Mouse (Mus musculus) heart, postnatal 25 days (tissue): ENCODE results near the gene Lrrc7. TPM values are rescaled to one million over a fixed set of nuclear protein-coding genes. Genes with fewer than 3 reads are reported as not detected.
"Not testable (repeated sequence)": the region's sequence is repeated elsewhere in the genome, so short reads cannot be mapped to it uniquely, and the experiment has no call there.

Source experiments
- DNase-seq: peaks from one replicate; pipeline ENCODE4 v3.0.0; 2022; ENCODE audit warnings: low spot score
- intact Hi-C: fragments of 180-260 bp; cut with DNase I; formaldehyde crosslinking; loops from one replicate; pipeline ENCODE4 v1.15.1; 2025
- total RNA-seq, 2 experiments: library from RNA; stranded (reverse); gene quantifications; 2 replicates each; pipeline ENCODE4 v1.2.3; 2021

Gene Lrrc7
- total RNA-seq, 2 experiments from 2014 or later, result not detected

DNA sequence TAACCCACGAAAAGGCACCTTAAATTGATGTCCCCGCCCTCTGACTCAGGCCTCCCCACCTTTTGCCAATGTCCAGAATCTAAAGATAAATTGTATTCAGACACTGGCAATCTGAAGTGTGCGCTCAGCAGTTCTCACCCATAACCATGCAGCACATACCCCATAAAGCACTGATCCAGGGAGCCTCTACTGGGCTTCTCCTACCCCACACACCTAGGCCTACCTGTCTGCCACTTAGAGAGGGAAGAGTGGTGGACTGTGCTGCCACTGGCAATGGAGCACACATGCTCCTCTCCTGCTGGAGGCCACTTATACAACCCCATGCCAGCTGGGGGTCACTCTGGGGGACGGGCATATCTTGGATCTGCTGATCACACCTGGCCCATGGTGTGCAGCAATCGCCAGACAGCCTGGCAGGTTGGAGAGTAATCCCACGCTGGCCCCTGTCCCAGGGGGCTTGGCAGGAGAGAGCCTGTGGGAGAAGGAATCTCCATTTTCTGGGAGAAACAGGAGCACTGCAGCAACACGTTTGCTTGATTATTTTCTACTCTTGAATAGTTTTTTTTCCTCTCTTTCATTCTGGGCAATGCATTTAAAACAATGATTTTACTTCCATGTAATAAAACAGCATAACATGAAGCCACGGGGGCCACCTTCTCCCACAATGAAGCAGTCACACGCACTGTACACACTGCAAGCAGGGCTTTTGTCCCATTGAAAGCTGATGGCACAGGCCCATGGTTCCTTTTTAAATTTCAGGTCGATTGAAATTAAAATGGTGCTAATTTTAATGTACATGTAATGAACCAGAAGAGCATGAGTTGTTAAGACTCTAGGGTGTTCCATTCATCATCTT, 386.9 kb downstream of the Lrrc7 start:
- no peak for DNase-seq
- intact Hi-C loops, result no loop called here

DNA sequence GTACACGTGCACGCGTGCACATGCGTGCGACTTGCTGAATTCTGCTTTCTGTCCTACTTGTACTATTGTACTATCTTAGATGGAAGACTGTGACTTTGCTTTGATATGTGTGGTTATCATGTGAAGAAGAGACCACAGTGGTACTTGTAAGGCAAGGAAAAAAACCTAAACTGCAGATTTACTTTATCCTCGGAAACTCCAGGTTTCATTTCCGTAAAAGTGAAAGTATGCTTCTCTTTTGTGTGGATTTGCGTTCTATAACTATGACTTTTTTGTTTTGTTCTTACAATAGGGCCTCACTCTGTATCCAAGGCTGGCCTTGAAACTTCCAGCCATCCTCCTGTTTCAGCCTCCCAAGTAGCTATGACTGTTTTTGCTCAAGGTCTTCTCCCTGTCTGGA, 392.8 kb downstream of the Lrrc7 start:
- DNase-seq, result no peak
- intact Hi-C loops, result no loop called here

- DNase-seq, result no peak
- intact Hi-C loops, result no loop called here
Observed at GRCm38 (mm10) chr3:158168454-158168853, 393.6 kb downstream of the Lrrc7 start.

DNA sequence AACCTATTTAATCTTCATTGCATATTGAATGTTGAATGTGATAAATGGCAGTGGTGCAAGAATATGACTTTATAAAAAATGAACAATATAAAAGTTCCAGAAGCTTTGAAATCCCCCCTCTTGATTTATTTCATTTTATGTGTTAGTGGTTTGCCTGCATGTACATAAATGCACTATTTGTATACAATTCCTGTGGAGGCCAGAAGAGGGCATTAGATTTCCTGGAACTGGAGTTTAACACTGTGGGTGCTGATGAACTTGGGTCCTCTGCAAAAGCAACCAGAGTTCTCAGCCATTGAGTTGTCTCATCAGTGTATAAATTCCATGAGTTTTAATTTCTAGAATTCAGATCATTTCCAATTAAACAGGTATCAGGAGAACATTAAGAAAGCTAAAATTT, 397.0 kb downstream of the Lrrc7 start:
- no peak for DNase-seq
- intact Hi-C loops, result no loop called here

- intact Hi-C loops, result no loop called here
- no peak for DNase-seq
Observed at GRCm38 (mm10) chr3:158164452-158164851, 397.6 kb downstream of the Lrrc7 start.

- no peak for DNase-seq
- intact Hi-C loops, result no loop called here
Observed at GRCm38 (mm10) chr3:158163127-158163526, 398.9 kb downstream of the Lrrc7 start.

GRCm38 (mm10) chr3:158161924-158162490, 400.0 kb downstream of the Lrrc7 start:
- DNase-seq, result no peak
- intact Hi-C loops, result no loop called here

DNA sequence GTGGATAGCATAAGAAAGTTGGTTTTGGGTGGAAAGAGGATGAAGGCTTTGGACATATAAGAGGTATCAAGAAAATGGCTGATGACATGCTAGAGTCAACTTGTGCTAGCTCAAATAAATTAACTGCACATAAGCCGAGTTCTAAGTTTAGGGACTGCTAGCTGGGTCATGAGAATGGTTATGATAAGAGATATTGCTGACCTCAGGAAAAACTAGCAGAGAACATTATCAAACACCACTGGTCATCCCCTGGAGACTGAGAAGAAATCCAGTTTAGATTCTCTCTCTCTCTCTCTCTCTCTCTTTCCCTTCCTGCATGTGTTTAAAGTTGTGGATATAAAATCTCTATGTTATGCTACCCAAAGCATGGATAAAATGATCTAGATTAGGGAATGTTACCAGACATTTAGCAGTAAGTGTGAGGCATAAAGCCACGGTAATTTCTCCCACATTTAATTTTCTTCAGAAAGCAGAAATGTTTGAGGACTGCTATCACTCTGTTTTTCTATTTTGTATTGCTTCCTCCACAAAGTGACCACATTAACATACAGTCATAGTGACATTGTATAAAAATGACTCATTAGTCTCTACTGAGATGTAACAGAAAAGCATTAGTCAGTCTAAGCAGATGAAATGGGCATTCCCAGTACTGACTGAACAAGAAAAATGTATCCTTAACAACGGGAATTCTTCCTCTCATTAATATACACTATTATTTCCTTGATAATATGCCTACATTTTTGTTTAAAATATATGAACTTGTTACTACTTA, 406.3 kb downstream of the Lrrc7 start:
- DNase-seq, result no peak
- intact Hi-C loops, result no loop called here

- DNase-seq, result no peak
- intact Hi-C loops, result no loop called here
Observed at GRCm38 (mm10) chr3:158154134-158154533, 407.9 kb downstream of the Lrrc7 start.

DNA sequence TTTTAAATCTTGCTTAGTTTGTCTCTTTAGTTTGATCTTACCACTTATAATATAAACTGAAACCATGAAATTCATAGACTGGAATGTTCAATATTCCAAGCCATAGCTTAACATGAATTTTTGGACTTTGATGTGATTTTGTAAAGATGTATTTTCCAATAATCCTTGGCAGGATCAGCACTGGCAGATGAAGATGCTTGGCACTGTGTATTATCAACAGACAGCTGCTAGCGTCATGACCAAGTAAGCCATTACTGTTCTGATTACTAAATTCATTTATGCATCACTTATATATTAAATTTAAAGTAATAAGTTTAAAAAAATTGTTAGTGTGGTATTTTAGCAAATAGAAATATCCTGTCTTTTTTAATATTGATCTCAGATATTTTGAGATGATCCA, 413.0 kb downstream of the Lrrc7 start:
- intact Hi-C loops, result no loop called here
- DNase-seq, result no peak

GRCm38 (mm10) chr3:158140629-158141028, 421.4 kb downstream of the Lrrc7 start:
- intact Hi-C loops, result no loop called here
- no peak for DNase-seq

GRCm38 (mm10) chr3:158137796-158138195, 424.2 kb downstream of the Lrrc7 start:
- intact Hi-C loops, result no loop called here
- no peak for DNase-seq

- no peak for DNase-seq
- intact Hi-C loops, result no loop called here
Observed at GRCm38 (mm10) chr3:158131672-158132071, 430.3 kb downstream of the Lrrc7 start.

DNA sequence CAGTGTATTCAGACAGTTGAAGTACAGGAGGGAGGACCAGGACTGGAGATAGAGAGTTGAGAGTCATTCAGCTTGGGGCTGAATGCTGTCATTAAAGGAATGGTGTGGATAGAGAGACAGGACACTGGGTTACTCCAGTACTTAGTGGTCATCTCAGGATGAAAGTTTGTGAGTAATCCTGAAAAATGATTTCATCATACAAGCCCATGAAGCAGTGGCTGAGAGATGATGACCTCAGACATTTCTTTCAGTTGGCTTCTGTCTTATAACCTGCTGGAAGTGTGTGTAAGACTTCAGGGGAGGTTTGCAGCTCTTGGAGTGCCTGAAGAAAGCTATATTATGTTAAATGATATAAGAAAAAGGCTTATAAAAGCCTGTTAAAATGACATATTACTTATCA, 430.8 kb downstream of the Lrrc7 start:
- intact Hi-C loops, result no loop called here
- no peak for DNase-seq

- DNase-seq, result no peak
- intact Hi-C loops, result no loop called here
Observed at GRCm38 (mm10) chr3:158122899-158123298, 439.1 kb downstream of the Lrrc7 start.

GRCm38 (mm10) chr3:158105260-158105659, 456.8 kb downstream of the Lrrc7 start:
- no peak for DNase-seq
- intact Hi-C loops, result no loop called here

DNA sequence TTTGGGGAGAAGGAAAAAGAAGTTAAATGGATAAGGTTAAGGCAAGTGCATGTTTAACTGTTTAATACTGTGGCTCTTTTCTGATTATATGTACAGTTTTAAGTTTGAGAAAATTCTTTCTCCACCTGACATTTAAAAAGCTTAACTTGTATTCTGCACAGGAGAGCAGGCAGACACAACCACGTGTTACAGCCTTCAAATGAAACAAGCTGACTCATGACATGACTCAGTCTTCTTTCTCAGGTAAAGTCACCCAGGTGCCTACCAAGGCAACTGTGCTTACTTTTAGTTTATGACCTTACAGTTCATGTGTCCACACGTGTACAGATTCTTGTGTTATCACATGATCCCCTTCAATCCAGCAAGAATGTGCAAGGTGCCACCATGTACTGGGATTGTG, 458.6 kb downstream of the Lrrc7 start:
- no peak for DNase-seq
- intact Hi-C loops, result no loop called here

GRCm38 (mm10) chr3:158102530-158102929, 459.5 kb downstream of the Lrrc7 start:
- DNase-seq, intact Hi-C loops: not testable (repeated sequence)

- intact Hi-C loops, DNase-seq: not testable (repeated sequence)
Observed at GRCm38 (mm10) chr3:158102043-158102442, 460.0 kb downstream of the Lrrc7 start.

DNA sequence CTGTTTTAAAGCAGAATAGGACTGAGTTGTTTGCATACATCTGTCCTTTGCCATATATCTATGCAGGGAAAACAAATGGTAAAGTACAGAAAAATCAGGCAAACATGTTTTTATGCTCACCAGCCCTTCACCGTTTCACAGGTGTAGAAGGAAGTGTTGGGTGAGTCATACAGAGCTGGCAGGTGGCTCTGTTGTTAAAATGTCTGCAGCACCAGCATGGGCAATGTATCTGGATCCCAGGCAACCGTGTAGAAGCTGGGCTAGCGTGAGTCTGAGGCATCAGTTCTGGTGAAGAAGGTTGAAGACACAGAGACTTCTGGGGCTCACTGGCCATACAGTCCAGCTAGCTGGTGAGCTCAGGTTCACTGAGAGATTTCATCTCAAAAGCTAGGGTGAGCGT, 468.1 kb downstream of the Lrrc7 start:
- no peak for DNase-seq
- intact Hi-C loops, result no loop called here

- no peak for DNase-seq
Observed at GRCm38 (mm10) chr3:158091601-158092000, 470.4 kb downstream of the Lrrc7 start.

More at GRCm38 (mm10) chr3:158091601-158092000, 470.4 kb downstream of the Lrrc7 start:
- intact Hi-C loops, result no loop called here
